Mouse (Mus musculus) lung, adult 2 months (tissue): ENCODE results near the gene Tjp2. TPM values are rescaled to one million over a fixed set of nuclear protein-coding genes. Genes with fewer than 3 reads are reported as not detected.
A peak's percentile ranks its signal among the peaks of the same experiment; 100 is the strongest.
"Not testable (repeated sequence)": the region's sequence is repeated elsewhere in the genome, so short reads cannot be mapped to it uniquely, and the experiment has no call there.

ENCODE experiments used
- DNase-seq: peaks from one replicate; pipeline ENCODE4 v3.0.0; 2022
- H3K4me1 ChIP-seq: fragments of 200-500 bp; 2 replicates; pipeline ENCODE4 v1.6.1; 2011; ENCODE audit warnings: low read length; ENCODE audit not compliant: control insufficient read depth, insufficient read depth
- H3K4me3 ChIP-seq: fragments of 200-500 bp; replicated peaks from 2 replicates; pipeline ENCODE3; 2011; ENCODE audit warnings: low read depth, mild to moderate bottlenecking, control low read depth, low read length; ENCODE audit errors: extremely low read depth
- CTCF ChIP-seq: fragments of 200-500 bp; IDR thresholded peaks from 2 replicates; pipeline ENCODE4 v1.5.1; 2011; ENCODE audit warnings: mild to moderate bottlenecking, low read length, control low read depth; ENCODE audit not compliant: insufficient read depth
- POLR2A ChIP-seq: fragments of 200-500 bp; IDR thresholded peaks from 2 replicates; pipeline ENCODE4 v1.6.1; 2011; ENCODE audit warnings: low read depth, mild to moderate bottlenecking, control low read depth, low read length, borderline replicate concordance; ENCODE audit errors: extremely low read depth
- WGBS: fragments of 180-500 bp; shearing (Covaris S2); methylation state at CpG from one replicate; pipeline ENCODE4 v1.1.7; 2018; 5-methylcytosine and 5-hydroxymethylcytosine counted together
- polyA plus RNA-seq: library from polyadenylated mRNA; depleted of rRNA; stranded (reverse); fragments of >200 nt; gene quantifications from 2 replicates; pipeline ENCODE4 v1.2.3, GENCODE M21; 2012

The Tjp2 gene
- polyA plus RNA-seq, 1 experiment: 62.3 TPM

DNA sequence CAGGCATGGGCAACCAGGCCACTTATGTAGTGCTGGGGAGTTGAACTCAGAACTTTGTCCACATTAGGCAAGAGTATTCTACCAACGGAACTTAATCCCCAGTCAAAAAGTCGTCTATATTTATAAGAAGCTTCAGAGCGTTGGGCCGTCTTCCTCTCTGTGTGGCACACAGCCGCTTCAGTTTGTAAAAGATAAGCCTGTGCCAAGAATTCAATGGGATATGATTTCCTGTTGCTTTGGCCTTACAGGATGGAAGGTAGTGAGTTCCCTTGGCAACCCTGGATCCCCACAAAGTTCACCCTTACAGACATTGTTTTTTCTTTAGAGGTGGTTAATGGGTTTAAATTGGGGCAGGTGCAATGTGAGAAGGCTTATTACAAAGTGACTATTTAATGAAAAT is 33.5 kb upstream of the Tjp2 start:
- Histone ChIP-seq H3K4me1 (peaks cover 18% of the 10 kb centered on the region), H3K4me3 (no peak overlapping the region)
- peak; percentile 25 for DNase-seq
- WGBS: 17% methylated on average over 5 of the region's 5 CpGs
- TF ChIP-seq POLR2A (no peak), CTCF (no peak)

DNA sequence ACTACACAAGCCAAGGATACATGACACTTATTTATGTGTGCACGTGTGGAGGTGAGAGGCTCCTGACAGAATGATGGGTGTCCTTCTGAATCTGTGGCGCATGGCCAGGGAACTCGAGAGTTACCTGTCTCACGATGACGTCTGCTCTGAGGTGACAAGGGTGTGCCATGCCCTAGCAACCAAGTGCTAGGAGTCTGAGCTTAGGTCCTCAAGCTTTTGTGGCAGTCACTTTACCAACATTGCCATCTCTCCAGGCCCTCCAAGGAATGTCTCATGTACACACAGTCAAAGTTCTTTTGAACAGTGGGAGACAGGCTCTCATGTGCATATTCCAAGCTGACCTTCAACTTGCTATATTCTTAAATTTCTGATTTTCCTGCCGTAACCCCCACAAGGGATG is 33.1 kb upstream of the Tjp2 start:
- peaks cover 18% of the 10 kb centered on the region for H3K4me1 ChIP-seq
- DNase-seq: no peak
- no peak overlapping the region for H3K4me3 ChIP-seq
- TF ChIP-seq POLR2A (no peak), CTCF (no peak)
- WGBS: 67% methylated on average over 6 of the region's 6 CpGs

DNA sequence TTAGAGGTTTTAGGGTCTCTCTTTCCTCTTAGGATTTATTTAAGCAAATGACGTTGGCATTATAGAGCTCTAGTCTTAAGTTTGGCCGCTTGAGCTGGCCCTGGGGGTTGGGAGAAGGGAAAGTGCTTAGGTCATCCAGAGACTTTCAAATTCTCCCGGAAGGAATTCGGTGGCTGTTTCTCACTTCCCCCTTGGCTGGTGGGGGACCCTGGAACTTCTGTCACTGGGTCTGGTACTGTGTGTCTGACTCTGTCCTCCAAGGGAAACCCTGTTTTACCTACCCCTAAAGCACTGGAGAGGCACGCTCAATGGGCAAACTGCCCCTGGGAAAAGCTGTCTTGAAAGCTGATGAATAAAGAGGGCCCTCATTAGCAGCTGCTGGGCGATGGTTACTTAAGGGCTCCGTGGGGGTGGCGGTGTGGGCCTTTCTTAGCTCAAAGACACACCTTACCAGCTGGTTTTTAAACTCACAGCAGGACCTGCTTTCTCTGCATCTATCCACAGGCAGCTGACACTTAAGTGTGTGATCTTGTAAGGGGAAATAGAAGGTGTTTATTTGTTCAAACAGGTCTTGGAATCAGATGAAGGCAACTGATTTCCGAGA is 28.9 kb upstream of the Tjp2 start:
- peaks cover 15% of the 10 kb centered on the region for H3K4me1 ChIP-seq
- WGBS: 24% methylated on average over 9 of the region's 9 CpGs
- no peak overlapping the region for H3K4me3 ChIP-seq
- peak; percentile 39 for DNase-seq
- TF ChIP-seq POLR2A (no peak), CTCF (no peak)

DNA sequence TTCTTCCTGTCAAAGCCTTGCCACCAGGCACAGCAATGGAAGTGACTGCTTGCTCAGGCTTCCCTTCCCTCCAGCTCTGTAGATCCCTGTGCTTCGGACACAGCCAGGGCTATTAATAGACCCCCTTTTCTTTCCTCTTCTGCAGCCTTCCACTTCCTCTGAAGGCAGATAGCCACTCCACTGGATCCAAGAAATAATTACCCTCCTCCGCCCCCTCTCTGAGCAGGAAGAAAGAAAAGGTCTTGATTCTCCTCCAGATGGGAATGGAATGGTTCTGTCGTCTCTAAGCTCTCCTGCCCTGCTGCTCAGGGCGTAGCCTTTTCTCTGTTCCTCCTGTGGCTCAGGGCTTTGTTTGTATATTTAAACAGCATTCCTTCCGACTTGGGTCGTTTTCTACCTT is 27.0 kb upstream of the Tjp2 start:
- no peak overlapping the region for H3K4me3 ChIP-seq
- DNase-seq: peak; percentile 20
- WGBS: 10% methylated on average over 6 of the region's 6 CpGs
- peaks cover 8% of the 10 kb centered on the region for H3K4me1 ChIP-seq
- TF ChIP-seq CTCF (no peak), POLR2A (no peak)

DNA sequence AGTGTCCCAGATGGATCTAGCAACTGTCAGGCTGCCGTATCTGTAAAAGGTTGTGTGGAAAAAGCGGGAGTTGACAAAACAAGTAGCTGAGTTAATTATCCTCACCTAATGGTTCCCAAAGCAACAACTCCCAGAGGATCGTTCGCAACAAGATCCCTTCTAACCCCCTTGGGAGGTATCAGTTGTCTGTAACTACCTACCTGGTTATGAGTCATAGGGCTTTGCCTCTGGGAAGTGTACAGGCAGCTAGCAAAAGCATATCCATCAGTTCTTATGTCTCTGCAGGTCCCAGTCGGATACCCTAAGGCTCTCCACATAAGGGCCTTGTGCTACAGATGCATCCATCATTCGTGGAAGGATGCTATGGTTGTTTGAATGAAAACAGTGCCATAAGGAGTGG is 18.5 kb upstream of the Tjp2 start:
- no peak for DNase-seq
- H3K4me1 ChIP-seq: no peaks in the 10 kb centered on the region
- no peak for TF ChIP-seq POLR2A
- TF ChIP-seq CTCF: no peak
- no peak overlapping the region for H3K4me3 ChIP-seq
- WGBS: 91% methylated on average over 6 of the region's 6 CpGs

DNA sequence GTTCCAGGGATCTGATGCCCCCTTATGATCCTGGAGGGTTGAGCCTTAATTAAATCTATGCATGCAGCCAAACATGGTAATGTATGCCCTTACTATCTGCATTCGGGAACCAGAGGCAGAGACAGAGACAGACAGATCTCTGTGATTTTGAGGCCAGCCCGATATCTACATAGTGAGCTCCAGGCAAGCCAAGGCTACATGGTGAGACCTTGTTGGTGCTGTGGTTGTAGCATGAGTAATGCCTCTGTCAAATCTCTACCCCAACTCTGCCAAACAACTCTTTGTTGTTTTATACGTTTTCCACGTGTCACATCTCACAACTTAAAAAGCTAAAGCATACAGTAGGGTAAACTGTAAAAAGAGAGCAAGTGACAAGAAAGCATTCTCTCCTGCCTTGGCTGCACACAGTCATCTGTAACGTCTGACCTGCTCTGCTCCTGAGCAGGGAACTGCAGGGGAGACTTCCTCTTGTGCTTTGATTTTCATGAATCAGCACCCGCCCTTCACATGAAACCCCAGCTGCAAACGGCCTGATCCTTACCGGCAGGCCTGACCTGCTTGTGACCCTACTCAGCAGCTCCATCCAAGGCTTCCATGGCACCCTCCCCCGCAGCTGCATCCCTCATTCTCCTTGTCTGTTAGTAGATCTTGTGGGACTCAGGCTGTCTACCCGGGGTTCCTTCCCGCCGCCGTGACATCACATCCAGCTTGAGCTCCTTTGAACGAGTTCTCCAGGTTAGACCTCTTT is 17.1 kb upstream of the Tjp2 start:
- no peak overlapping the region for H3K4me3 ChIP-seq
- WGBS: 32% methylated on average over 14 of the region's 14 CpGs
- DNase-seq: no peak
- H3K4me1 ChIP-seq: no peaks in the 10 kb centered on the region
- TF ChIP-seq POLR2A (no peak), CTCF (no peak)

DNA sequence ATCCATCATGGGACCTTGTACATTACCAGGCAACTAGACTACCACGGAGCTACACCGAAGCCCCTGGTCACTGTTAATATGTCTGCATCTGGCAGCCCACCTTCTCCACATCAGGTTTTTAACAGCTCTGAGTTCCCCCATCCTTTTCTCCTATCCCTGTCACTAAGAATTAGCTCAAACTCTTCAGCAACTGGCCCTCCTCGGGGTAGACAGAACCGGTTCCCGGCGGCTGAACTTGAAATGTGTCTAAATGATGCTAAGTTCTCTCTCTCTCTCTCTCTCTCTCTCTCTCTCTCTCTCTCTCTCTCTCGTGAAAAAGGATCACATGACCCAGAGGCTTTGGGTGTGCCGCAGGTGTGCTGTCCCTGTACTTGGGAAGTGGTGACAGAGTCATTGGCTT is 16.4 kb upstream of the Tjp2 start:
- Histone ChIP-seq H3K4me3 (no peak overlapping the region), H3K4me1 (no peaks in the 10 kb centered on the region)
- no peak for DNase-seq
- WGBS: 87% methylated on average over 8 of the region's 8 CpGs
- no peak for TF ChIP-seq CTCF
- TF ChIP-seq POLR2A: no peak

DNA sequence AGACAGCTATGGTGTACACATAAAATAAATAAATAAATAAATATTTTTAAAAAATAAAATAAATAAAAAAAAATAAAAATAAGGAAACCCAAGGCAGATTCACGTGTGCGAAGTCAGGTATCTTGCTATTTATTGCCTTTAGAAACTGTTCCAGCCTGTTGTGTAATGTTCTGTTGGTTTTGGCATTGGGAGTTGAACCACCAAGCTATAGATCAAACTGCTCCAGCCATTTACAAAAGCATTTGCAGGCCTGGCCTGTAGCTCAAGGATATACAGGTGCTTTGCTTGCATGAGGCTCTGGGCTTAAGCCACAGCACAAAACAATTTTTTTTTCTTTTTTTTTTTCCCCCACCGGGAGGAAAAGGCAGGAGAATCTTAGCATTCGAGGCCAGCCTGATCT is 13.2 kb upstream of the Tjp2 start:
- no peak overlapping the region for H3K4me3 ChIP-seq
- no peak for TF ChIP-seq POLR2A
- no peak for TF ChIP-seq CTCF
- DNase-seq: no peak
- no peaks in the 10 kb centered on the region; the same call in 1 of the 2 replicates for H3K4me1 ChIP-seq
- WGBS: 66% methylated on average over 4 of the region's 4 CpGs

DNA sequence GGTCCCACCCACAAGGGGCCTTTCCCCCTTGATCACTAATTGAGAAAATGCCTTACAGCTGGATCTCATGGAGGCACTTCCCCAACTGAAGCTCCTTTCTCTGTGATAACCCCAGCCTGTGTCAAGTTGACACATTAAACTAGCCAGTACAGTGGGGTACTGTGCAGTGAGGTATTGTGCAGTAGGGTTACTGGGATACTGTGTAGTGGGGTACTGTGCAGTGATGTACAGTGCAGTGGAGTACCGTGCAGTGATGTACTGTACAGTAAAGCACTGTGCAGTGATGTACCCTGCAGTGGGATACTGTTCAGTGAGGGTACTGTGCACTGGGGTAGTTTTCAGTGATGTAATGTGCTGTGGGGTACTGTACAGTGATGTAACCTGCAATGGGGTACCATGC is 7.5 kb upstream of the Tjp2 start:
- 97% methylated on average over 1 of the region's 1 CpGs for WGBS
- not testable (repeated sequence) for DNase-seq, H3K4me3 ChIP-seq

DNA sequence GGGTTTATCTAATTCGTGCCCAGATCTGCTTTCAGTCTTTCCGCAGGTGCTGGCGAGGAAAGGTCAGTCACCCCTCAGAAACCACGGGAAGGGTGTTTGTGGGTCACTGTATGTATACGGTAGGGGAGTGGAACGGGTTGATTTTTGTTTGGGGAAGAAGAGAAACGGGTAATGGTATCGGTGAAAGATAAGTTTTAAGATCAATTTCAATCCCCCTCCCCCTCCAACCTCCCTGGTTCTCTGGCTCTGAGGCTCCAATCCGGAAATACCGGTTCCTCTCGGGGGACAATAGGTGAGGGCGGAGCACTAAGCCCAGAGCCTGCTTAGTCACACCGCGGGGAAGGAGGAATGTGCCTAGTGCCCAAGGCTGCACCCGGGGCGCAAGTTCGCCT is 471 bp upstream of the Tjp2 start:
- Histone ChIP-seq H3K4me3 (peak overlapping the region; percentile 87), H3K4me1 (peaks cover 5% of the 10 kb centered on the region; the same call in 1 of the 2 replicates)
- 5% methylated on average over 17 of the region's 17 CpGs for WGBS
- no peak for TF ChIP-seq POLR2A
- no peak for TF ChIP-seq CTCF
- DNase-seq: peak; percentile 71

More for the DNA sequence above, 7.5 kb upstream of the Tjp2 start:
- H3K4me1 ChIP-seq: not testable (repeated sequence)

DNA sequence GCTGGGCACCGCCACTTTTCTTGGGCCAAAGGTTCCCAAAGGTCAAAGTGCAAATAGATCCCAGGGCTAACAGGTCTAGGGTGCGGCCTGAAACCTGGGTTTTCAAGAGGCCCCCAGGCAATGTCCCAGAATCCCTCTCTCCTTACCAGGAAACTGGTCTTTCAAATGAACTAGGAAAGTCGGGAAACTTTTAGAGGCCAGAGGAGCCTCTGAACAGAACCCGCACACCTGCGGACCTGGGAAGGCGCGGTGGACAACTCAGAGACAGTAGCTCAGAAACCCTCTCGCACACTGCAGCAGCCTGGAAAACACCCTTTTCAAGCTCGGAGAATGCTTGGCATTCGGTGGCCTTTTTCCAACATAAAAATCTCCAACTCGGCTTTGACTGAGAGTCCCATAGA is 979 bp downstream of the Tjp2 start:
- DNase-seq: peak; percentile 60
- Histone ChIP-seq H3K4me3 (peak overlapping the region; percentile 87), H3K4me1 (peaks cover 5% of the 10 kb centered on the region; the same call in 1 of the 2 replicates)
- peak; percentile 42; the same call in 1 of the 2 replicates for TF ChIP-seq POLR2A
- TF ChIP-seq CTCF: no peak
- WGBS: 14% methylated on average over 11 of the region's 11 CpGs
